Comparison of ENCODE assay signal across 8 mouse cellular contexts in genomic region chr11:106065073-106065922, GRCm38 (mm10). TPM values are rescaled to one million over a fixed set of nuclear protein-coding genes. Genes with fewer than 3 reads are reported as not detected.
DNase-seq lines count a peak whose midpoint lies in the region; ATAC-seq and TF ChIP-seq lines count a peak whose summit lies in the region.

No protein-coding gene starts in this region.

- 35% methylated on average over 18 of the region's 18 CpGs for WGBS in cerebellum, adult 2 months
- WGBS in forebrain, embryonic 16.5 days, result 43% methylated on average over 18 of the region's 18 CpGs
- WGBS in liver, postnatal 0 days (ENCODE audit: insufficient replicate concordance), result 31% methylated on average over 18 of the region's 18 CpGs

- peak overlapping the region; percentile 72 for H3K9ac ChIP-seq in forebrain, embryonic 16.5 days (replicated peaks; ENCODE audit: low read depth, low read length)
- no peak overlapping the region; the same call in 1 of the 2 replicates for H3K9ac ChIP-seq in liver, postnatal 0 days (replicated peaks)

- no peaks in the 10 kb centered on the region; the same call in 1 of the 2 replicates for H3K36me3 ChIP-seq in forebrain, embryonic 16.5 days (ENCODE audit: control insufficient read depth, insufficient read depth)
- no peaks in the 10 kb centered on the region for H3K36me3 ChIP-seq in liver, postnatal 0 days (replicated peaks; ENCODE audit: insufficient read depth, low read length)

- H3K4me1 ChIP-seq in cerebellum, adult 2 months (ENCODE audit: control insufficient read depth, insufficient read depth, low read length), result no peaks in the 10 kb centered on the region; the same call in 1 of the 2 replicates
- H3K4me1 ChIP-seq in forebrain, embryonic 16.5 days (replicated peaks; ENCODE audit: control insufficient read depth, insufficient read depth, low read length), result peaks cover 5% of the 10 kb centered on the region
- peaks cover 10% of the 10 kb centered on the region for H3K4me1 ChIP-seq in liver, postnatal 0 days (ENCODE audit: insufficient read depth)

- H3K4me3 ChIP-seq in cerebellum, adult 2 months (replicated peaks; ENCODE audit: insufficient read depth, low read depth, low read length), result peak overlapping the region; percentile 76
- peak overlapping the region; percentile 60 for H3K4me3 ChIP-seq in forebrain, embryonic 16.5 days (replicated peaks; ENCODE audit: low read length)
- peak overlapping the region; percentile 71 for H3K4me3 ChIP-seq in liver, postnatal 0 days (ENCODE audit: low read depth, low read length)

- peak overlapping the region; percentile 96 for H3K4me2 ChIP-seq in forebrain, embryonic 16.5 days (ENCODE audit: low read length)
- H3K4me2 ChIP-seq in liver, postnatal 0 days (ENCODE audit: low read depth, low read length), result peak overlapping the region; percentile 81

- no peak for TF ChIP-seq CTCF in cerebellum, adult 2 months (IDR thresholded peaks at IDR 0.05; ENCODE audit: borderline replicate concordance, insufficient read depth, low read depth, low read length)
- TF ChIP-seq CTCF in liver, postnatal 0 days (IDR thresholded peaks at IDR 0.05; ENCODE audit: low read depth), result no peak

- TF ChIP-seq POLR2A in cerebellum, adult 2 months (IDR thresholded peaks at IDR 0.05; ENCODE audit: borderline replicate concordance, insufficient read depth, low read length), result no peak

- H3K27ac ChIP-seq in cerebellum, adult 2 months (ENCODE audit: insufficient read depth, low read length), result no peak overlapping the region
- no peak overlapping the region; the same call in 1 of the 2 replicates for H3K27ac ChIP-seq in forebrain, embryonic 16.5 days (ENCODE audit: low read length)
- H3K27ac ChIP-seq in liver, postnatal 0 days (ENCODE audit: low read depth), result no peak overlapping the region; the same call in 1 of the 2 replicates

- no peak for DNase-seq in cerebellum, adult 2 months
- DNase-seq in cerebellum, adult 9-11 months, result no peak
- no peak for DNase-seq in liver, postnatal 0 days
- DNase-seq in right cerebral cortex, postnatal 36 days (ENCODE audit: low spot score in 2 of 2), result no peak
- no peak for DNase-seq in left cerebral cortex, adult 9 months (ENCODE audit: low spot score in 2 of 2)
- no peak for DNase-seq in left cerebral cortex, postnatal 10 days (ENCODE audit: extremely low spot score in 1 of 2, low spot score in 2 of 2)

- peak; percentile 86 for TF ChIP-seq EP300 in liver, postnatal 0 days (IDR thresholded peaks at IDR 0.05; ENCODE audit: low read depth)

- H3K27me3 ChIP-seq in cerebellum, adult 2 months (ENCODE audit: control insufficient read depth, insufficient read depth, low read length), result no peaks in the 10 kb centered on the region
- H3K27me3 ChIP-seq in forebrain, embryonic 16.5 days (replicated peaks; ENCODE audit: control insufficient read depth, insufficient read depth, low read length), result no peaks in the 10 kb centered on the region
- no peaks in the 10 kb centered on the region for H3K27me3 ChIP-seq in liver, postnatal 0 days (ENCODE audit: insufficient read depth, low read length)

- no peaks in the 10 kb centered on the region for H3K9me3 ChIP-seq in forebrain, embryonic 16.5 days (ENCODE audit: control insufficient read depth, low read length)
- H3K9me3 ChIP-seq in liver, postnatal 0 days (ENCODE audit: low read length), result no peaks in the 10 kb centered on the region

- intact Hi-C loops in left cerebral cortex, postnatal 10 days (cut with DNase I), result no loop called here

- ATAC-seq in CD4-positive, CD25-positive, alpha-beta regulatory T cell, adult 4 months, result peak; percentile 7
- ATAC-seq in forebrain, embryonic 16.5 days, result no peak
- ATAC-seq in liver, postnatal 0 days, result peak; percentile 14; the same call in 1 of the 2 replicates

RNA-seq across cellular contexts. Expression of gene Taco1, which starts 0.6 kb away (rescaled TPM):
- polyA plus RNA-seq in cerebellum, adult 2 months (2012; rRNA removed), result 14.3 and 17.7 TPM in 2 replicates
- polyA plus RNA-seq in CD4-positive, CD25-positive, alpha-beta regulatory T cell, adult 4 months (2017; shearing (Covaris generic)), result 10 to 100 TPM in 1 of 2 experiments, 1 to 10 TPM in 1; 7.4 to 18.0 TPM
- 7.0 and 7.5 TPM in 2 replicates for polyA plus RNA-seq in forebrain, embryonic 16.5 days (2015; fragmentation: Nextera tagmentation; extraction: Ambion mirVana)
- polyA plus RNA-seq in liver, postnatal 0 days (2015; fragmentation: Nextera tagmentation; extraction: Ambion mirVana), result 5.5 and 5.6 TPM in 2 replicates
- total RNA-seq in left cerebral cortex, postnatal 10 days (2021), result 10 to 100 TPM; 14.0 TPM

RNA-seq across cellular contexts. Expression of gene Map3k3, which starts 19.1 kb away (rescaled TPM):
- polyA plus RNA-seq in cerebellum, adult 2 months (2012; rRNA removed), result 33.8 and 34.0 TPM in 2 replicates
- 10 to 100 TPM; 30.1 to 37.1 TPM for polyA plus RNA-seq in CD4-positive, CD25-positive, alpha-beta regulatory T cell, adult 4 months (2017; shearing (Covaris generic))
- 14.7 and 15.6 TPM in 2 replicates for polyA plus RNA-seq in forebrain, embryonic 16.5 days (2015; fragmentation: Nextera tagmentation; extraction: Ambion mirVana)
- 4.6 and 4.7 TPM in 2 replicates for polyA plus RNA-seq in liver, postnatal 0 days (2015; fragmentation: Nextera tagmentation; extraction: Ambion mirVana)
- 10 to 100 TPM; 23.0 to 23.6 TPM for total RNA-seq in left cerebral cortex, postnatal 10 days (2021)

RNA-seq across cellular contexts. Expression of gene Dcaf7, which starts 28.6 kb away (rescaled TPM):
- polyA plus RNA-seq in cerebellum, adult 2 months (2012; rRNA removed), result 86.9 and 89.6 TPM in 2 replicates
- 10 to 100 TPM; 23.9 to 26.4 TPM for polyA plus RNA-seq in CD4-positive, CD25-positive, alpha-beta regulatory T cell, adult 4 months (2017; shearing (Covaris generic))
- 136 and 145 TPM in 2 replicates for polyA plus RNA-seq in forebrain, embryonic 16.5 days (2015; fragmentation: Nextera tagmentation; extraction: Ambion mirVana)
- polyA plus RNA-seq in liver, postnatal 0 days (2015; fragmentation: Nextera tagmentation; extraction: Ambion mirVana), result 18.6 and 20.6 TPM in 2 replicates
- total RNA-seq in left cerebral cortex, postnatal 10 days (2021), result 100 to 1,000 TPM; 228 to 235 TPM

RNA-seq across cellular contexts. Expression of gene Kcnh6, which starts 57.4 kb away (rescaled TPM):
- 1.3 and 1.4 TPM in 2 replicates for polyA plus RNA-seq in cerebellum, adult 2 months (2012; rRNA removed)
- under 1 TPM in 1 of 2 experiments, not detected in 1; 0.18 TPM for polyA plus RNA-seq in CD4-positive, CD25-positive, alpha-beta regulatory T cell, adult 4 months (2017; shearing (Covaris generic))
- 0.62 and 0.89 TPM in 2 replicates for polyA plus RNA-seq in forebrain, embryonic 16.5 days (2015; fragmentation: Nextera tagmentation; extraction: Ambion mirVana)
- polyA plus RNA-seq in liver, postnatal 0 days (2015; fragmentation: Nextera tagmentation; extraction: Ambion mirVana), result 0.02 TPM in 1 of 2 replicates, not detected in the other
- 1 to 10 TPM; 1.6 to 1.9 TPM for total RNA-seq in left cerebral cortex, postnatal 10 days (2021)
